Mouse (Mus musculus) C2C12 (cell line): ENCODE results near the gene Csf3. TPM values are rescaled to one million over a fixed set of nuclear protein-coding genes. Genes with fewer than 3 reads are reported as not detected.
"Not testable (repeated sequence)": the region's sequence is repeated elsewhere in the genome, so short reads cannot be mapped to it uniquely, and the experiment has no call there.

ENCODE experiments used
- H3K27me3 ChIP-seq: one replicate; pipeline ENCODE4 v1.6.1; 2011; ENCODE audit not compliant: control insufficient read depth, insufficient read depth, insufficient read length
- H3K36me3 ChIP-seq: one replicate; pipeline ENCODE4 v1.6.1; 2011; ENCODE audit not compliant: control insufficient read depth, insufficient read depth
- H3K4me3 ChIP-seq: one replicate; pipeline ENCODE4 v1.5.1; 2011; ENCODE audit warnings: mild to moderate bottlenecking, control low read depth; ENCODE audit not compliant: poor library complexity, insufficient read depth, severe bottlenecking
- H3K79me2 ChIP-seq: one replicate; pipeline ENCODE4 v1.6.1; 2011; ENCODE audit not compliant: control insufficient read depth, insufficient read depth
- H3K79me3 ChIP-seq: one replicate; pipeline ENCODE4 v1.6.1; 2011; ENCODE audit warnings: low read depth, control low read depth
- H3ac ChIP-seq: one replicate; pipeline ENCODE3; 2011; ENCODE audit warnings: low read depth; ENCODE audit not compliant: control insufficient read depth, insufficient read length
- CEBPB ChIP-seq: IDR thresholded peaks from one replicate; pipeline ENCODE4 v1.6.1; 2011; ENCODE audit warnings: low read depth, mild to moderate bottlenecking, control low read depth, moderate library complexity
- CTCF ChIP-seq: IDR thresholded peaks from one replicate; pipeline ENCODE4 v1.5.1; 2011; ENCODE audit not compliant: control insufficient read depth, insufficient read depth, insufficient read length
- FOSL1 ChIP-seq: IDR thresholded peaks from one replicate; pipeline ENCODE4 v1.8.0; 2011; ENCODE audit warnings: mild to moderate bottlenecking, low read length; ENCODE audit not compliant: poor library complexity, insufficient read depth, severe bottlenecking
- MAX ChIP-seq: IDR thresholded peaks from one replicate; pipeline ENCODE4 v1.6.1; 2011; ENCODE audit warnings: mild to moderate bottlenecking, control low read depth
- MYOD1 ChIP-seq: IDR thresholded peaks from one replicate; pipeline ENCODE4 v1.6.1; 2011; ENCODE audit warnings: low read depth; ENCODE audit not compliant: control insufficient read depth, insufficient read length
- MYOG ChIP-seq: IDR thresholded peaks from one replicate; pipeline ENCODE4 v1.6.1; 2011; ENCODE audit not compliant: control insufficient read depth, insufficient read length; ENCODE audit errors: extremely low read depth
- USF1 ChIP-seq: IDR thresholded peaks from one replicate; pipeline ENCODE4 v1.6.1; 2011; ENCODE audit warnings: low read depth, mild to moderate bottlenecking, control low read depth, moderate library complexity
- polyA plus RNA-seq: library from polyadenylated mRNA; unstranded; fragments of >200 nt; fragmentation: generic; extraction: Trizol; gene quantifications from one replicate; pipeline ENCODE4 v1.2.1, GENCODE M21; 2012; ENCODE audit warnings: missing spikeins

Gene Csf3
- polyA plus RNA-seq, 1 experiment = not detected

DNA sequence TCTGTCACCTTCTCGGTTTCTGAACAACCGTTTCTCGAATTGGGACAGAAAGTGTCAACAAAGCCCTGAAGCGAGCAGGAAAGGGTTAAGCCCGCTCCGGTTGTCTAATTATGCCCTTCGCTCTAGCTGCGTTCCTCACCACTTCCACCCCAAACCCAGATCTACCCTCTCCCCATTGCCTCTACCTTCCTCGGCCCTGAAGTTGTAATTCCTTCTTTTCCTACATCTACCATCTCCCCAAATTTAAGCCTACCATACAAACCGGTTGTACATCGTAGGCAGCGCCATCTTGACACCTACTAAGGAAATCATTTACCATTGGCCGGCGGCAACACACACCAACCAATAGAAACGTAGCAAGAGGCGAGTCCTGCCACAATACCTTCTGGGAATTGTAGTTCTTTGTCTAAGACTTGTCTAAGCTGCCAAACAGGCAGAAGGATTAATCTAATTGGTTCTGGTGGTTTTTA is 28.1 kb downstream of the Csf3 start, which contains the start of gene Med24:
TSS of gene Med24 (minus strand) at position 317 of the 470 bp plus-strand sequence.
- H3ac ChIP-seq = peak within 1 kb of the TSS; percentile 86
- TF ChIP-seq CTCF (no peak), FOSL1 (no peak), MYOG (no peak)
- no peaks in the 10 kb centered on the region for H3K79me3 ChIP-seq
- peaks cover 5% of the 10 kb centered on the region for H3K27me3 ChIP-seq
- peaks cover 9% of the 10 kb centered on the region for H3K79me2 ChIP-seq
- peak within 1 kb of the TSS; percentile 68 for H3K4me3 ChIP-seq
- peaks cover 10% of the 10 kb centered on the region for H3K36me3 ChIP-seq

DNA sequence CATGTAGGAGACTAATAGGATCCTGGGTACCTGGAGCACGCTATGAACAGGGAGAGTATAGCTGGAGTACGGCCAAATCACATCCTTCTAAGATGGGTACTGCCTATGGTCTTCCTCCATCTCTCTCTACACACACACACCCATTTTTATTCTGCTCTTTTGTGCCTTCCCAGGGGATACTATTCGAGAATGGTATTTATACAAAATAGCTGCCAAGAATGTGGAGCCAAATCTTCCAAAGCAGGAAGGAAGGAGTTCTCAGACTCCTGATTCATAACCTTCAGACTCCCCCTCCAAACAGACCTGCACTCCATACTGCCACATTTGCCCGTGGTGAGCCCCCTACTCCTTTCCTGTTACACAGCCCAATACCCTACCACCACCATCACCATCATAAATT is 29.7 kb downstream of the Csf3 start:
- TF ChIP-seq MYOG (no peak), FOSL1 (no peak), USF1 (no peak), CTCF (no peak), CEBPB (no peak), MYOD1 (no peak), MAX (no peak)
- peaks cover 5% of the 10 kb centered on the region for H3K27me3 ChIP-seq

GRCm38 (mm10) chr11:98731134-98731533 is 30.1 kb downstream of the Csf3 start:
- no peak overlapping the region for H3ac ChIP-seq
- no peak overlapping the region for H3K4me3 ChIP-seq
- H3K36me3 ChIP-seq = peaks cover 5% of the 10 kb centered on the region
- H3K79me3 ChIP-seq = no peaks in the 10 kb centered on the region
- TF ChIP-seq MAX (no peak), CTCF (no peak), FOSL1 (no peak), CEBPB (no peak), MYOD1 (no peak), USF1 (no peak), MYOG (no peak)
- peaks cover 9% of the 10 kb centered on the region for H3K79me2 ChIP-seq
- peaks cover 5% of the 10 kb centered on the region for H3K27me3 ChIP-seq

More for the DNA sequence above, 29.7 kb downstream of the Csf3 start:
- no peak overlapping the region for H3ac ChIP-seq
- peaks cover 9% of the 10 kb centered on the region for H3K79me2 ChIP-seq
- H3K36me3 ChIP-seq = peaks cover 7% of the 10 kb centered on the region
- H3K79me3 ChIP-seq = no peaks in the 10 kb centered on the region
- no peak overlapping the region for H3K4me3 ChIP-seq

DNA sequence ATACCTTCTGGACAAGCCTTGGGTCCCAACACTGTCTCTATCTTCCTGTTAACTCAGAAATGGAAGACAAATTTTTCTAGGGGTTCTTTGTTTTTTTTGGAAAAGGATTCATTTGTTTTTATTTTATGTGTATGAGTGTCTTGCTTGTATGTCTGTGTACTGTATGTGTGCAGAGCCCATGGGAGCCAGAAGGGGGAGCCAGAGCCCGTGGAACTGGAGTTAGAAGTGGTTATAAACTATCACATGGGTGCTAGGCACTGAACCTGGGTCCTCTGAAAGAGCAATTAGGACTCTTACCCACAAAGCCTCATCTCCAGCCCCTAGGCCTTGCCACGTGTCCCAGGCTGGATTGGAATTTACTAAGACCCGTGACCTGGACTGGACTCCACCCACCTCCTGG is 33.0 kb downstream of the Csf3 start:
- H3K27me3 ChIP-seq = peaks cover 5% of the 10 kb centered on the region

GRCm38 (mm10) chr11:98735111-98735510 is 34.0 kb downstream of the Csf3 start:
- TF ChIP-seq CTCF = no peak
- no peak for TF ChIP-seq CEBPB
- TF ChIP-seq USF1 = no peak
- TF ChIP-seq MAX = no peak
- no peak for TF ChIP-seq MYOD1
- TF ChIP-seq MYOG = no peak
- TF ChIP-seq FOSL1 = no peak
- Histone ChIP-seq H3K79me2 (no peaks in the 10 kb centered on the region), H3K36me3 (no peaks in the 10 kb centered on the region), H3K4me3 (no peak overlapping the region), H3K27me3 (peaks cover 5% of the 10 kb centered on the region), H3ac (no peak overlapping the region), H3K79me3 (no peaks in the 10 kb centered on the region)

More for the DNA sequence above, 33.0 kb downstream of the Csf3 start:
- Histone ChIP-seq H3ac (no peak overlapping the region), H3K79me3 (no peaks in the 10 kb centered on the region), H3K4me3 (no peak overlapping the region), H3K36me3 (no peaks in the 10 kb centered on the region), H3K79me2 (no peaks in the 10 kb centered on the region)
- TF ChIP-seq MYOD1 = no peak
- no peak for TF ChIP-seq MAX
- no peak for TF ChIP-seq CTCF
- TF ChIP-seq CEBPB = no peak
- no peak for TF ChIP-seq USF1
- TF ChIP-seq MYOG = no peak
- TF ChIP-seq FOSL1 = no peak

- Histone ChIP-seq H3K36me3 (no peaks in the 10 kb centered on the region), H3K27me3 (peaks cover 4% of the 10 kb centered on the region), H3ac (no peak overlapping the region), H3K79me2 (no peaks in the 10 kb centered on the region), H3K79me3 (no peaks in the 10 kb centered on the region), H3K4me3 (no peak overlapping the region)
- TF ChIP-seq CTCF = no peak
- TF ChIP-seq FOSL1 = no peak
- TF ChIP-seq MYOD1 = no peak
- no peak for TF ChIP-seq MYOG
- TF ChIP-seq CEBPB = no peak
- TF ChIP-seq MAX = no peak
- TF ChIP-seq USF1 = no peak
Measured at GRCm38 (mm10) chr11:98736176-98736575, 35.1 kb downstream of the Csf3 start.

DNA sequence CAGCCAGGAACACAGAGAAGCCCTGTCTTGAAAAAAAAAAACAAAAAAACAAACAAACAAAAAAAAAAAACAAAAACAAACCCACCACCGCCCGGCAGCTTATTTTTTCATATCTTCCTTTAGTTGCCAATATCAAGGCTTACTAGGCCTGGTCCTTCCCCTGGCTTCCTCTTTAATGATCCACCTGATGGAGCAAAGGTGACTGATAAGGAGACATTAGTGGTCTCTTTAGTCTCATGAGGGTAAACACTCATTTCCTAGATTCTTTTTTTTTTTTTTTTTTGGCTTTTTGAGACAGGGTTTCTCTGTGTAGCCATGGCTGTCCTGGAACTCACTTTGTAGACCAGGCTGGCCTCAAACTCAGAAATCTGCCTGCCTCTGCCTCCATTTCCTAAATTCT is 36.2 kb downstream of the Csf3 start:
- not testable (repeated sequence) for H3K79me3 ChIP-seq, H3K79me2 ChIP-seq

More for the DNA sequence above, 36.2 kb downstream of the Csf3 start:
- H3K4me3 ChIP-seq, H3K27me3 ChIP-seq, H3ac ChIP-seq, H3K36me3 ChIP-seq: not testable (repeated sequence)
